Mouse (Mus musculus) neutrophil, adult 65 days (primary cell): ENCODE data around the gene Zfp791. TPM values are rescaled to one million over a fixed set of nuclear protein-coding genes. Genes with fewer than 3 reads are reported as not detected.

Experiments used
- total RNA-seq: library from RNA; stranded (reverse); gene quantifications from 2 replicates; pipeline ENCODE4 v1.2.4, GENCODE M21; 2023

The Zfp791 gene
- not detected in 2 replicates for total RNA-seq

DNA sequence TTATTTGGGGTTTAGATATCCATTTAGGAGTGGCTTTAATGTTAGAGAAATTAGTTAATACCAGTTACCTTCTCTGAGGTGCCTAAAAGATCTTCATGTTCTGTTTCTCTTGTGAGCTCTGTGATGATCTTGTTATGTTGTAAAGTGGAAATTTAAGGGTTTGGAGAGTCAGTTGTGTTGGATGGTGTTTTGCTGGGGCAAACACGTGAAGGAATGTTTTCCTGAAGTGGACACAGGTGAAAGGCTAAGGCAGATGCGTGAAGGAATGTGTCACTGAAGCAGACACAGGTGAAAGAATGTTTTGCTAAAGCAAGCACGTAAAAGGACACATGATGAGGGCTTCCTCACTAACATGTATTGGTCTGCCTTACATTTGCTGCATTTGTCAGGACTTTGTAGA lies at the start of gene Zfp791:
Zfp791 (minus strand) TSS at position 101 of the 400 bp plus-strand sequence.

GRCm38 (mm10) chr8:85151624-85152023 lies 28.7 kb upstream of the Zfp791 start, which contains the start of gene Cks1brt:
Gene Cks1brt, plus strand, starts transcription at chr8:85151924.

DNA sequence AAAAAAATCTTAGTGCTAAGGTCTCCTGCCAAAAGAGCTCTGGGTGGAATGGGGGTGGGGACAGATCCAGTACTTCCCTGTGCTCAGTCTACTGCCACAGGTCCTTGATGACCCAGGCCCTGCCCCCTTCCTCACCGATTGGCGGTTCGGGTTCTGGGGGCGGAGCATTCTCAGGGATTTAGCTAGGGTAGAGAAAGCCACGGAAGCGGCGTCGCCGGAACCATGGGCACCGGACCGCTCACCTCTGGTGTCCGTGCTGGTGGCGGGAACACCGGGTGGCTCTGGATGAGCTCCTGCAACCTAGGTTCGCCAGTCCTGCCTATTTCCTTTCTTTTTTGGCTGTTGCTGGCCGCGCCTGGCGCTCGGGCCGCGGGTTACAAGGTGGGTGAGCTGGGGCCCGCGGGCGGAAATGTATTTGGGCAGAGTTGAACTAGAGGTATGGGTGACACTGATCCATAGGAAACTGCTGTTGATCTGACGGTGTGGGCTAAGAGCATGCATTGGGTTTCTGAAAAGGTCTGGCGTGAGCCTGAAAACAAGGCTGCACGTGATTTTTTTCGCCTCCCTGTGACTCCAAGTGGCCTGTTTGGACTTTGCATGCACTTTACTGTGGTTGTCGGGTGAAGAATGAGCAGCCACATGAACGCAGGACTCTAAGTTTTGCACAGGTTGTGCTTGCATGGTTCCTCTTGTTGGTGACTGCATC lies 39.6 kb downstream of the Zfp791 start, which contains the start of gene Man2b1:
Man2b1 (plus strand) TSS at position 163 of the 706 bp plus-strand sequence.

DNA sequence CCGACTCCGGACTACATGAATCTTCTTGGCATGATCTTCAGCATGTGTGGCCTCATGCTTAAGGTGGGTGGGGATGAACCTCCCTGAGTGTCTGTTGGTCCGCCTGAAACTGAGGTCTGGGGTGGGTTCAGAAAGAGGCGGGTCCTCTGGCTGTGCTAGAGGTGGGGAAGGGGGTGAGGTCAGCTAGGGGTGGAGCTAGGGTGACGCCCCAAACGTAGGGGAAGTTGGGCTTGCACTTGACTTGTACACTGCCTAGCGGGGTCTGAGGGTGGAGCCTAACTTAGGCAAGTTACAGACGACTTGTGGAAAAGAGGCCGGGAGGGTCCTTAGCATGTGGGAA lies 41.7 kb downstream of the Zfp791 start, which contains the start of gene Wdr83:
Wdr83 (minus strand) TSS at position 91 of the 340 bp plus-strand sequence.

GRCm38 (mm10) chr8:85080532-85081215 lies 42.2 kb downstream of the Zfp791 start, which contains the start of gene Wdr83os:
Gene Wdr83os, plus strand, starts transcription at chr8:85080740.

DNA sequence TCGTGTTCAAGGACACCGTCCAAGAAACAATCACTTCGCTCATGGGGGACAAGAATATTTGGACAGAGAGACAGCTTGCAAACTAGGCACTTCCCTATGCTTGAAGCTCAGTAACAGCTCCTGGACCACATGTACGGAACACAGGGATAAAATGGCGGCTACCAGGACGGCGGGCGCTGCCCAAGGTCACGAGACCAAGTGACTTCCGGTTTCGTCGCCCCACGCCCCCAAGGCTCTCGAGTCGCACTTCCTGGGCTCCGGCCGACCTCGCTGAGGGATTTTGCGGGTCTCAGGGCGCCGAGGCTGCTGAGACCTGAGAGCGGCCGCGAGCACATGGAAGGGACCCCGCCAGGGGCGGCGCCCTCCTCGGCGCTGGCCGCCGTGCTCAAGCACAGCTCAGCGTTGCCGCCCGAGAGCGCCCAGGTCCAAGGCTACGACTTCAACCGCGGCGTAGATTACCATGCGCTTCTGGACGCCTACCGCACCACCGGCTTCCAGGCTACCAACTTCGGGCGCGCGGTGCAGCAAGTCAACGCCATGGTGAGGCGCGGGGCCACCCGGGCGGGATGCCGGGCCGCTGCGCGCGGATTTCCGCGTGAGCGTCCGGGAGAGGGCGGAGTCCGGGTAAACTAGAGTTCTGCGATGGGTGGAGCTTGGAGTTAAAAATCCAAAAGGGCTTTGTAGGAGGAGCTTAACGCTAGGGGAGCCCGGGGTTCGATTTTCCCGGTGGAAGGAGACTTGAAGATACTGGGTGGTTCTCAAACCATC lies 51.2 kb downstream of the Zfp791 start, which contains the start of gene Dhps:
Dhps (plus strand) TSS at position 244 of the 768 bp plus-strand sequence.

GRCm38 (mm10) chr8:85067982-85068381 lies 54.9 kb downstream of the Zfp791 start, which contains the start of gene Gm5741:
Gene Gm5741, minus strand, starts transcription at chr8:85067982.

DNA sequence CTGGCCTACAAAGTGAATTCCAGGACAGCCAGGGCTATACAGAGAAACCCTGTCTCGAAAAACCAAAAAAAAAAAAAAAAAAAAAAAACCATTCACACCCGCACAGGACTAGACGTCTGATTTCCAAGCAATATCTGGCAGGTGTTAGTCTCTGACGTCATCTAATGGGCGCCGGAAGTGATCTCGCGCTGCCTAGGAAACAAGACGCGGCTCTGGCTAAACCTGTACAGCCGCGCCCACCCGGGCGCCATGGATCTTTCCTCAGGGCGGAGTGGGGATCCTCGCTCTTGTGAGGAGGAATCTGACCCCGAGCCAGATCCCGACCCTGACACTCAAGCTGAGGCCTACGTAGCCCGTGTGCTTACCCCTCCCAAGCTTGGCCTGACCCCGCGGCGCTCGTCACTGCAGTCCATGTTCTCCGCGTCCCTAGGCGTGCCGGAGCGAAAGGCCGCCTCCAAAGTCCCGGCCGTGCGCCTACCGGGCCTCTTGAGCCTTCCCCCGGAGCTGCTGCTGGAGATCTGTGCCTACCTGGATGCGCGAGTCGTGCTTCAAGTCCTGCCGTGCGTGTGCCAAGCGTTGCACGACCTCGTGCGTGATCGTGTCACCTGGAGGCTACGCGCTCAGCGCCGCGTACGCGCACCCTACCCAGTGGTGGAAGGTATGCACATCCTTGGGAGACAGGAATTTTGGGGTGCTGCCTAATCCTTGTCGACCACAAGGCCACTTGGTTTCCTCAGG lies 62.8 kb downstream of the Zfp791 start, which contains the start of gene Fbxw9:
Fbxw9 (plus strand) TSS at position 177 of the 738 bp plus-strand sequence.

Other genes starting within 250 kb of the Zfp791 start
- 5.3 and 5.7 TPM in 2 replicates for gene Gcdh, start 229.2 kb downstream of the Zfp791 start, total RNA-seq
- 1.0 TPM in 1 of 2 replicates, not detected in the other for gene Klf1, start 221.2 kb downstream of the Zfp791 start, total RNA-seq
- 15.4 and 20.9 TPM in 2 replicates for gene Dnase2a, start 214.5 kb downstream of the Zfp791 start, total RNA-seq
- 0.09 and 0.70 TPM in 2 replicates for gene Mast1, start 185.7 kb downstream of the Zfp791 start, total RNA-seq
- gene Rtbdn, start 176.1 kb downstream of the Zfp791 start, total RNA-seq, result not detected in 2 replicates
- not detected in 2 replicates for gene Gm49661, start 153.7 kb downstream of the Zfp791 start, total RNA-seq
- gene Prdx2, start 153.5 kb downstream of the Zfp791 start, total RNA-seq, result 32.5 and 39.5 TPM in 2 replicates
- gene Rnaseh2a, start 153.3 kb downstream of the Zfp791 start, total RNA-seq, result 19.9 and 24.8 TPM in 2 replicates
- 1,149 and 1,207 TPM in 2 replicates for gene Junb, start 144.4 kb downstream of the Zfp791 start, total RNA-seq
- gene Hook2, start 132.5 kb downstream of the Zfp791 start, total RNA-seq, result 0.54 and 1.8 TPM in 2 replicates
- gene Best2, start 108.6 kb downstream of the Zfp791 start, total RNA-seq, result not detected in 2 replicates
- gene Asna1, start 97.8 kb downstream of the Zfp791 start, total RNA-seq, result 53.9 and 55.6 TPM in 2 replicates
- gene Trir, start 96.3 kb downstream of the Zfp791 start, total RNA-seq, result 154 and 161 TPM in 2 replicates
- 28.2 and 28.5 TPM in 2 replicates for gene Tnpo2, start 86.2 kb downstream of the Zfp791 start, total RNA-seq
- 4.7 and 10.4 TPM in 2 replicates for gene Fbxw9, start 63.0 kb downstream of the Zfp791 start, total RNA-seq
- not detected in 2 replicates for gene Gm5741, start 55.1 kb downstream of the Zfp791 start, total RNA-seq
- 37.9 and 52.8 TPM in 2 replicates for gene Dhps, start 51.3 kb downstream of the Zfp791 start, total RNA-seq
- gene Wdr83os, start 42.4 kb downstream of the Zfp791 start, total RNA-seq, result 28.6 and 31.0 TPM in 2 replicates
- 8.1 and 13.9 TPM in 2 replicates for gene Wdr83, start 41.8 kb downstream of the Zfp791 start, total RNA-seq
- gene Man2b1, start 39.8 kb downstream of the Zfp791 start, total RNA-seq, result 289 and 376 TPM in 2 replicates
- gene Cks1brt, start 28.8 kb upstream of the Zfp791 start, total RNA-seq, result not detected in 2 replicates
- gene Olfr371, start 102.9 kb upstream of the Zfp791 start, total RNA-seq, result not detected in 2 replicates
- 32.2 and 43.4 TPM in 2 replicates for gene Orc6, start 176.5 kb upstream of the Zfp791 start, total RNA-seq
- gene Vps35, start 176.7 kb upstream of the Zfp791 start, total RNA-seq, result 82.6 and 92.7 TPM in 2 replicates